Mouse (Mus musculus): ENCODE results near the gene Enpp6. TPM values are rescaled to one million over a fixed set of nuclear protein-coding genes. Genes with fewer than 3 reads are reported as not detected.

Gene Enpp6
- total and polyA plus RNA-seq, 3 experiments = 0.22 TPM; not detected in 2

DNA sequence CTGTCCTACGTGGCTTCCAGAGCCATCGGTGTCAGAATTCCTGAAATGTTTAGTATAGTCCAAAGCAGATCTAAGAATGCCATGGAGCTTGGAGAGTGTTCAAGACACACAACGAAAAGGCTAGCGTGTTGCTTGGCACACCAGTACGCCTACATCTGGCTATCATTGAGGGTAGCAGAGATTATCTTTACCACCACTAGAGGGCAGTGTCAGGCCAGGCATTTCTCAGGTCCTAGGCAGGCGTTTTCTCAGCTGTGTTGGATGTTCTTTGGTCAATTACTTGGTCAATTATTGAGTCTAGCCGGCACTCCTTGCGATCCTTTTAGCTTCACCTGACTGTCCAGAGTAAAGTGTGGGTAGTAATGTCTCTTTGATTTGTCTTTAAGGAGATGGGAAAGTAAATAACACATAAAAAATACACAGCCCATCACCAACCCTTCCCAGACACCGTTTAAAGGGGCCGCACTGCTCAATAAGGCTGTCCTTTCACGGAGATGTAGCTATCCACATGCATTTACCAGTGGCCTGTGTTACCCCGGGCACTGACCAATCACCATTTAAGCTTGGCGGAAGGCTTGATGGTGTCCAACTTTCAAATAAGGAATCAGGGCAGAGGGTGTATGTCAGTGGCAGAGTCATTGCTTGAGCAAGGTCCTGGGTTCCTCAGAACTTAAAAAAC lies 29.7 kb downstream of the Enpp6 start:
- H3K9me3 ChIP-seq (replicated peaks) = no peaks in the 10 kb centered on the region
- no peak for ATAC-seq (ENCODE audit: extremely low read depth, insufficient number of reproducible peaks, low FRiP score, poor library complexity, severe bottlenecking)
- no peaks in the 10 kb centered on the region for H3K27me3 ChIP-seq (ENCODE audit: insufficient read depth, low read length)
- peak; percentile 15 for DNase-seq (ENCODE audit: low spot score)
- no peaks in the 10 kb centered on the region for H3K4me1 ChIP-seq (ENCODE audit: insufficient read depth, low read depth, low read length)
- H3K36me3 ChIP-seq (replicated peaks) = no peaks in the 10 kb centered on the region
- no peak for TF ChIP-seq POLR2AphosphoS5 (IDR thresholded peaks at IDR 0.05; ENCODE audit: insufficient replicate concordance, low read depth, low read length)
- TF ChIP-seq TAL1 (conservative IDR thresholded peaks at IDR 0.05; ENCODE audit: low read depth, low read length) = no peak
- peak; percentile 72; the same call in 1 of the 2 replicates for TF ChIP-seq CTCF (IDR thresholded peaks at IDR 0.05; ENCODE audit: low read depth, low read length)
- TF ChIP-seq GATA2 (IDR thresholded peaks at IDR 0.05; ENCODE audit: borderline replicate concordance, low read depth, low read length) = no peak
- TF ChIP-seq GATA1 (IDR thresholded peaks at IDR 0.05; ENCODE audit: borderline replicate concordance, low read length) = no peak
- H3K4me3 ChIP-seq (ENCODE audit: low read depth, low read length) = no peak overlapping the region

DNA sequence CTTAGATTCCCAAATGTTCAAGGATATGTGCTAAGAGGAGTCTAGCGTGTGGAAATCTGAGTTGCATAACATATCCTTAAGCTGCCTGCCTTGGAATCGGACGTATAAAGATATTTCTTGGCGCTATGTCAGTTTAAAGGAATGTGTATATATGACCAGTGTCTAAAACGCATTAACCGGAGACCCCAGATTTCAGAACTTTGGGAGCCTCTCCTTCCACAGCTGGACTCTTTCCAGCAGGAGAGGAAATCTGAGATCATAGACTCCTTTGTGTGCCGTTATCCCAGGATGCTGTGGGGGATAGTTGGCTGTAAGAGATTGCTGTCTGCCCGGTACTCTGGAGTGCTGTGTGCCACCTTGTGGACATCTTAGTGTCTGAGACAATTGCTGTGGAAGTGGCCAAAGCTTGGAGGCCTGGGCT lies 34.5 kb downstream of the Enpp6 start:
- ATAC-seq (ENCODE audit: extremely low read depth, insufficient number of reproducible peaks, low FRiP score, poor library complexity, severe bottlenecking) (no peak), DNase-seq (ENCODE audit: low spot score) (no peak)
- Histone ChIP-seq H3K4me3 (ENCODE audit: low read depth, low read length) (no peak overlapping the region), H3K27me3 (ENCODE audit: insufficient read depth, low read length) (no peaks in the 10 kb centered on the region), H3K36me3 (replicated peaks) (no peaks in the 10 kb centered on the region), H3K9me3 (replicated peaks) (no peaks in the 10 kb centered on the region), H3K4me1 (ENCODE audit: insufficient read depth, low read depth, low read length) (no peaks in the 10 kb centered on the region)
- TF ChIP-seq POLR2AphosphoS5 (IDR thresholded peaks at IDR 0.05; ENCODE audit: insufficient replicate concordance, low read depth, low read length) (no peak), GATA2 (IDR thresholded peaks at IDR 0.05; ENCODE audit: borderline replicate concordance, low read depth, low read length) (no peak), CTCF (IDR thresholded peaks at IDR 0.05; ENCODE audit: low read depth, low read length) (no peak), GATA1 (IDR thresholded peaks at IDR 0.05; ENCODE audit: borderline replicate concordance, low read length) (no peak), TAL1 (conservative IDR thresholded peaks at IDR 0.05; ENCODE audit: low read depth, low read length) (no peak)

DNA sequence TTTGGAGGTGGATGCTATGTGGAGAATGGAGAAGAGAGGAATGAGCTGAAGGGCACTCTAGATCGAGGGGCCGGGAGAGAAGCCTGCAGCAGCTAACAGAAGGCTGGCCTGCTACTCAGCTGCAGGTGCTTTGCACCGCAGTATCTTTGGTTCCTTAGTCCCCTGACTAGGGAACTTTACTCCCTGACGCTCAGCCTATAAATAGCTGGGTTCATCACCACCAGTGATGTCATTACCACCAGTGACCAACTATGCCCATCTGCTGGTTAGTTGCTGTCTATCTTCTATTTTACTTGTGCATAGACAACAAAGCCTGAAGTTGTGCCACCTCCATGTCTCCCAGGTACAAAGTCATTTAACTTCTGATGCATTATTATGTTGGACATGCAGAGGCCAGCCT lies 37.9 kb downstream of the Enpp6 start:
- Histone ChIP-seq H3K4me1 (ENCODE audit: insufficient read depth, low read depth, low read length) (no peaks in the 10 kb centered on the region), H3K9me3 (replicated peaks) (no peaks in the 10 kb centered on the region), H3K27me3 (ENCODE audit: insufficient read depth, low read length) (no peaks in the 10 kb centered on the region), H3K4me3 (ENCODE audit: low read depth, low read length) (no peak overlapping the region), H3K36me3 (replicated peaks) (no peaks in the 10 kb centered on the region)
- ATAC-seq (ENCODE audit: extremely low read depth, insufficient number of reproducible peaks, low FRiP score, poor library complexity, severe bottlenecking) = no peak
- TF ChIP-seq GATA2 (IDR thresholded peaks at IDR 0.05; ENCODE audit: borderline replicate concordance, low read depth, low read length) = no peak
- TF ChIP-seq TAL1 (conservative IDR thresholded peaks at IDR 0.05; ENCODE audit: low read depth, low read length) = no peak
- TF ChIP-seq POLR2AphosphoS5 (IDR thresholded peaks at IDR 0.05; ENCODE audit: insufficient replicate concordance, low read depth, low read length) = no peak
- TF ChIP-seq GATA1 (IDR thresholded peaks at IDR 0.05; ENCODE audit: borderline replicate concordance, low read length) = no peak
- no peak for TF ChIP-seq CTCF (IDR thresholded peaks at IDR 0.05; ENCODE audit: low read depth, low read length)
- no peak for DNase-seq (ENCODE audit: low spot score)

DNA sequence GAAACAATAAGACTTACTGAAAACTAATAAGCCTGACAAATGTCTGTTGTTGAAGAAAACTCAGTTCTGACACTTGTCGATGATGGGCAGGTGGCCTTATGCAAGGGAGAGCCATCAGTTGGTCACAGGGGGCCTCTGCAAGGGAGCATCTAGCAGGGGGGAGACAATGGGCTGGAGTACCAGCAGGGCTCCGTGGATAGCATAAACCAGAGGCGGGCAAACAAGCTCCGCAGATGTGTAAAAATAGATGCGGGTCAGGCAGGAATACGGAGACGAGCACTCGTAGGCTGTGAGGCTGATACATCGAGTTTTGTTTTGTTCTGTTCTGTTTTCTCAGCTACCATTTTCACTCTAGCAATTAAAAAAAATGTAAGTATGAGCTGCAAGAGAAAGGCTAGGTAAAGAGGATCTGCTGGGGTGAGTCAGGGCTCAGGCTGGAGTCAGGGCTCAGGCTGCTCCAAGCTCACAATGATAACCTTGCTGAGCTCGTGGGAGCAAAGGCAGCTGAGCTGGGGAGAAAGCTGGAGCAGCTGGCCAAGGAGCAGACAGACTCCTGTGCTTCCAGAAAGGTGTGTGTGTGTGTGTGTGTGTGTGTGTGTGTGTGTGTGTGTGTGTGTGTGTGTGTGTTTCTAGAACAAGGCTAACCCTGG lies 40.3 kb downstream of the Enpp6 start:
- no peak for DNase-seq (ENCODE audit: low spot score)
- Histone ChIP-seq H3K36me3 (replicated peaks) (no peaks in the 10 kb centered on the region), H3K4me1 (ENCODE audit: insufficient read depth, low read depth, low read length) (no peaks in the 10 kb centered on the region), H3K27me3 (ENCODE audit: insufficient read depth, low read length) (no peaks in the 10 kb centered on the region), H3K4me3 (ENCODE audit: low read depth, low read length) (no peak overlapping the region), H3K9me3 (replicated peaks) (no peaks in the 10 kb centered on the region)
- TF ChIP-seq GATA1 (IDR thresholded peaks at IDR 0.05; ENCODE audit: borderline replicate concordance, low read length) (no peak), GATA2 (IDR thresholded peaks at IDR 0.05; ENCODE audit: borderline replicate concordance, low read depth, low read length) (no peak), POLR2AphosphoS5 (IDR thresholded peaks at IDR 0.05; ENCODE audit: insufficient replicate concordance, low read depth, low read length) (no peak), CTCF (IDR thresholded peaks at IDR 0.05; ENCODE audit: low read depth, low read length) (no peak), TAL1 (conservative IDR thresholded peaks at IDR 0.05; ENCODE audit: low read depth, low read length) (no peak)
- ATAC-seq (ENCODE audit: extremely low read depth, insufficient number of reproducible peaks, low FRiP score, poor library complexity, severe bottlenecking) = no peak

DNA sequence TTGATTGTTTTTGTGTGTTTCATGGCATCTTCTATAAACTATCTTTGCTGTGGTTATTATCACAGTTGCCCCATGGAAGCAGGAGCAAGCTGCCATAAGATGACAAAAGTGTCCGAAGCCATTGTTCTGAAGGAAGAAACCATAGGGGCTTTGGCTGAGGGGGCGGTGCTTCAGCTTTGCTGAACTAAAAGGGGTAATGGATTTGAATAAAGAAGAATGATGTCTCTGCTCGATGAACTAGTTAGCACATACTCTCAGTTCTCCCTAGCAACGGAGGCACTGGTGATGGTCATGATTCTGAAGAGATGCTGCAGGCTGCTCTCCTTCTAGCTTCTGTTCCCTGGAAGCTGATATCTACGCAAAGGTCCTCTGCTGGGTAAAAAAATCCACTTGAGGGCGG lies 41.8 kb downstream of the Enpp6 start:
- Histone ChIP-seq H3K4me3 (ENCODE audit: low read depth, low read length) (no peak overlapping the region), H3K4me1 (ENCODE audit: insufficient read depth, low read depth, low read length) (no peaks in the 10 kb centered on the region), H3K9me3 (replicated peaks) (no peaks in the 10 kb centered on the region), H3K27me3 (ENCODE audit: insufficient read depth, low read length) (no peaks in the 10 kb centered on the region), H3K36me3 (replicated peaks) (no peaks in the 10 kb centered on the region)
- DNase-seq (ENCODE audit: low spot score) (no peak), ATAC-seq (ENCODE audit: extremely low read depth, insufficient number of reproducible peaks, low FRiP score, poor library complexity, severe bottlenecking) (no peak)
- TF ChIP-seq POLR2AphosphoS5 (IDR thresholded peaks at IDR 0.05; ENCODE audit: insufficient replicate concordance, low read depth, low read length) = no peak
- TF ChIP-seq CTCF (IDR thresholded peaks at IDR 0.05; ENCODE audit: low read depth, low read length) = no peak

DNA sequence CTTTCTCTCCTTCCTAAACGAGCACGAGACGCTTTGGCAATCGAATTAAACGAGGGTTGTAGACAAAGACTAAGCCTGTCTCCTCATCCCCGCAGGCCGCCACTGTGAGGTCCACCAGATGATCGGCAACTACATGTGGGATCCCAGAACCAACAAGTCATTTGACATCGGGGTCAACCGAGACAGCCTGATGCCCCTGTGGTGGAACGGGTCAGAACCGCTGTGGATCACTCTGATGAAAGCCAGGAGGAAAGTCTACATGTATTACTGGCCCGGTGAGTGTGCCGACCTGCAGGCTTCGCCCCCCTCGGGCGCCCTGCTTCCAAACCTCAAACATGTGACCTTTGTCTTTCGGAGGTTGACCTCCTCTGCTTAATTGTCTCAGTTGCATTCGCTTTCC lies 43.6 kb downstream of the Enpp6 start:
- Histone ChIP-seq H3K36me3 (replicated peaks) (no peaks in the 10 kb centered on the region), H3K27me3 (ENCODE audit: insufficient read depth, low read length) (no peaks in the 10 kb centered on the region), H3K4me1 (ENCODE audit: insufficient read depth, low read depth, low read length) (no peaks in the 10 kb centered on the region), H3K4me3 (ENCODE audit: low read depth, low read length) (no peak overlapping the region), H3K9me3 (replicated peaks) (no peaks in the 10 kb centered on the region)
- no peak for DNase-seq (ENCODE audit: low spot score)
- TF ChIP-seq POLR2AphosphoS5 (IDR thresholded peaks at IDR 0.05; ENCODE audit: insufficient replicate concordance, low read depth, low read length) = no peak
- TF ChIP-seq TAL1 (conservative IDR thresholded peaks at IDR 0.05; ENCODE audit: low read depth, low read length) = no peak
- no peak for TF ChIP-seq GATA1 (IDR thresholded peaks at IDR 0.05; ENCODE audit: borderline replicate concordance, low read length)
- TF ChIP-seq CTCF (IDR thresholded peaks at IDR 0.05; ENCODE audit: low read depth, low read length) = no peak
- TF ChIP-seq GATA2 (IDR thresholded peaks at IDR 0.05; ENCODE audit: borderline replicate concordance, low read depth, low read length) = no peak
- no peak for ATAC-seq (ENCODE audit: extremely low read depth, insufficient number of reproducible peaks, low FRiP score, poor library complexity, severe bottlenecking)
